In the genomic region with DNA sequence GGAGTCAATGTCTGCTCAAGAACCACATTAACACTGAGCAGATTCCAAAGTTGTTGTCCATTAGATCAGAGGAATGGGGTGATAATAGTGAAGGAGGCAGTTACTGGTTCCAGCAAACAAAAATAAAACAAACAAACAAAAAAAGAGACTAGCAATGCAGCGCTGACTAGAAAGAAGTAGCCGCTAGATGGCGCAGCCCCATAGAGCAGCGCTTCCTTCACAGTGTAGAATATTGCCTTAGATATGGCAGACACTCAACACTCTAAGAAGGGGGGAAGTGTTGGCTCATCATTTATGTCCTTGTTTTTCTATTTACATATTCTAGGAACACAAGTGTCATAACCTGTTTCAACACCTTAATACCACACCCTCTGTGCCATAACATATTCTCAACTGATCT, we compare ENCODE assay signal across 8 mouse cellular contexts. TPM values are rescaled to one million over a fixed set of nuclear protein-coding genes. Genes with fewer than 3 reads are reported as not detected.
A peak's percentile ranks its signal among the peaks of the same experiment; 100 is the strongest.
DNase-seq lines count a peak whose midpoint lies in the region; ATAC-seq lines count a peak whose summit lies in the region.

No protein-coding gene starts in this region.

- no peaks in the 10 kb centered on the region for H3K9me3 ChIP-seq in kidney, embryonic 15.5 days (replicated peaks)
- H3K9me3 ChIP-seq in midbrain, embryonic 10.5 days (replicated peaks): no peaks in the 10 kb centered on the region

- H3K9ac ChIP-seq in kidney, embryonic 15.5 days: no peak overlapping the region

- ATAC-seq in kidney, embryonic 15.5 days (replicated peaks; ENCODE audit: low FRiP score): no peak

- no peak overlapping the region for H3K4me3 ChIP-seq in kidney, embryonic 15.5 days (replicated peaks)
- H3K4me3 ChIP-seq in midbrain, embryonic 10.5 days: no peak overlapping the region

- 4% methylated on average over 4 of the region's 4 CpGs for WGBS in kidney, embryonic 15.5 days
- 5% methylated on average over 4 of the region's 4 CpGs for WGBS in midbrain, embryonic 10.5 days

- no peak overlapping the region for H3K27ac ChIP-seq in kidney, embryonic 15.5 days
- no peak overlapping the region for H3K27ac ChIP-seq in midbrain, embryonic 10.5 days (replicated peaks)

- peaks cover 4% of the 10 kb centered on the region; the same call in 1 of the 2 replicates for H3K4me1 ChIP-seq in kidney, embryonic 15.5 days
- H3K4me1 ChIP-seq in midbrain, embryonic 10.5 days: no peaks in the 10 kb centered on the region

- peak; percentile 12 to 56 for DNase-seq in kidney, adult 8-10 months
- peak; percentile 40 for DNase-seq in R1 (ENCODE audit: low read depth, low spot score)
- peak; percentile 38 to 73 for DNase-seq in cerebellum, postnatal 4 days (ENCODE audit: low spot score in 2 of 2)
- peak; percentile 60 to 79 for DNase-seq in heart, postnatal 14 days
- peak; percentile 53 to 80 for DNase-seq in left cerebral cortex, adult 18-20 months (ENCODE audit: low spot score in 2 of 2)
- peak; percentile 36 for DNase-seq in midbrain, embryonic 10.5 days (ENCODE audit: low spot score)
- DNase-seq in splenic B cell, adult 2 months (ENCODE audit: low read depth, low spot score): peak; percentile 75

- H3K36me3 ChIP-seq in kidney, embryonic 15.5 days: no peaks in the 10 kb centered on the region
- no peaks in the 10 kb centered on the region for H3K36me3 ChIP-seq in midbrain, embryonic 10.5 days
- H3K36me3 ChIP-seq in splenic B cell, adult 2 months (ENCODE audit: control insufficient read depth, insufficient read depth, low read length, poor library complexity, severe bottlenecking): no peaks in the 10 kb centered on the region

- intact Hi-C loops in heart, postnatal 14 days (cut with DNase I): no loop called here

- no peak overlapping the region for H3K4me2 ChIP-seq in kidney, embryonic 15.5 days

- H3K27me3 ChIP-seq in kidney, embryonic 15.5 days: 0 out of 2 replicates have a peak, but pooled peaks cover 3% of the 10 kb centered on the region
- H3K27me3 ChIP-seq in midbrain, embryonic 10.5 days (ENCODE audit: low read depth, poor library complexity, severe bottlenecking): no peaks in the 10 kb centered on the region
- H3K27me3 ChIP-seq in splenic B cell, adult 2 months (ENCODE audit: control insufficient read depth, insufficient read depth, low read length, poor library complexity, severe bottlenecking): no peaks in the 10 kb centered on the region

RNA-seq across cellular contexts. Expression of a gene that starts 14.5 kb away (rescaled TPM):
- 5.1 and 5.9 TPM in 2 replicates for polyA plus RNA-seq in kidney, embryonic 15.5 days (2015; fragmentation: Nextera tagmentation; extraction: Ambion mirVana)
- under 1 TPM; 0.55 to 0.78 TPM for total RNA-seq in heart, postnatal 14 days (2021)
- under 1 TPM in 1 of 2 experiments, not detected in 1; 0.37 TPM for total RNA-seq in left cerebral cortex, adult 18-20 months (2021)
- polyA plus RNA-seq in midbrain, embryonic 10.5 days (2016; fragmentation: Nextera tagmentation; extraction: Ambion mirVana): 2.9 and 6.7 TPM in 2 replicates

RNA-seq across cellular contexts. Expression of a gene that starts 31.7 kb away (rescaled TPM):
- 21.5 TPM in 2 replicates for polyA plus RNA-seq in kidney, embryonic 15.5 days (2015; fragmentation: Nextera tagmentation; extraction: Ambion mirVana)
- total RNA-seq in heart, postnatal 14 days (2021): 1 to 10 TPM; 3.4 to 3.9 TPM
- total RNA-seq in left cerebral cortex, adult 18-20 months (2021): 1 to 10 TPM; 4.7 to 5.4 TPM
- polyA plus RNA-seq in midbrain, embryonic 10.5 days (2016; fragmentation: Nextera tagmentation; extraction: Ambion mirVana): 20.7 and 23.4 TPM in 2 replicates

RNA-seq across cellular contexts. Expression of a gene that starts 36.4 kb away (rescaled TPM):
- 3.8 and 4.4 TPM in 2 replicates for polyA plus RNA-seq in kidney, embryonic 15.5 days (2015; fragmentation: Nextera tagmentation; extraction: Ambion mirVana)
- 1 to 10 TPM; 8.1 TPM for total RNA-seq in heart, postnatal 14 days (2021)
- total RNA-seq in left cerebral cortex, adult 18-20 months (2021): 100 to 1,000 TPM; 250 to 271 TPM
- polyA plus RNA-seq in midbrain, embryonic 10.5 days (2016; fragmentation: Nextera tagmentation; extraction: Ambion mirVana): 4.5 and 7.3 TPM in 2 replicates

Comparison
In these comparisons a context has a peak if more than half of its experiments do, and no peak if none do; other contexts are left out.
1. RNA of a gene that starts 36.4 kb away (total RNA-seq): 250 to 271 TPM in left cerebral cortex, adult 18-20 months; 8.1 TPM in heart, postnatal 14 days; every median in the first group is over 10 times any median in the second.
2. Peak in every context shown above with its lines, with median percentiles within 50 percentile points of each other: DNase-seq.